Mouse (Mus musculus): Measurements from ENCODE around the gene Msmb.
"Not testable (repeated sequence)": the region's sequence is repeated elsewhere in the genome, so short reads cannot be mapped to it uniquely, and the experiment has no call there.

The Msmb gene

GRCm38 (mm10) chr14:32146578-32146977, 4.8 kb downstream of the Msmb start:
- DNase-seq, result no peak

- no peak for DNase-seq
Observed at GRCm38 (mm10) chr14:32150872-32151271, 9.0 kb downstream of the Msmb start.

GRCm38 (mm10) chr14:32152243-32152965, 10.6 kb downstream of the Msmb start:
- DNase-seq, result no peak

- DNase-seq, result no peak
Observed at GRCm38 (mm10) chr14:32153156-32153555, 11.3 kb downstream of the Msmb start.

GRCm38 (mm10) chr14:32154758-32155157, 12.9 kb downstream of the Msmb start:
- DNase-seq, result no peak

- peak; percentile 56 for DNase-seq
Observed at GRCm38 (mm10) chr14:32159150-32159670, 17.4 kb downstream of the Msmb start.

GRCm38 (mm10) chr14:32159690-32160246, 17.9 kb downstream of the Msmb start, which contains the start of gene Ncoa4:
Ncoa4 (plus strand) TSS chr14:32159865.
- DNase-seq, result peak; percentile 100

- no peak for DNase-seq
Observed at GRCm38 (mm10) chr14:32160563-32160962, 18.7 kb downstream of the Msmb start.

GRCm38 (mm10) chr14:32161090-32161885, 19.5 kb downstream of the Msmb start:
- DNase-seq, result no peak

- no peak for DNase-seq
Observed at GRCm38 (mm10) chr14:32162231-32162630, 20.4 kb downstream of the Msmb start.

- DNase-seq, result no peak
Observed at GRCm38 (mm10) chr14:32163203-32163888, 21.5 kb downstream of the Msmb start.

GRCm38 (mm10) chr14:32164173-32165051, 22.6 kb downstream of the Msmb start:
- peak; percentile 44 for DNase-seq

- DNase-seq, result peak; percentile 94
Observed at GRCm38 (mm10) chr14:32165278-32166061, 23.6 kb downstream of the Msmb start.

- DNase-seq, result no peak
Observed at GRCm38 (mm10) chr14:32166062-32166441, 24.2 kb downstream of the Msmb start.

GRCm38 (mm10) chr14:32166840-32167239, 25.0 kb downstream of the Msmb start:
- DNase-seq, result peak; percentile 30

GRCm38 (mm10) chr14:32167326-32167725, 25.5 kb downstream of the Msmb start:
- no peak for DNase-seq

GRCm38 (mm10) chr14:32168653-32169231, 26.9 kb downstream of the Msmb start:
- no peak for DNase-seq

GRCm38 (mm10) chr14:32170137-32170536, 28.3 kb downstream of the Msmb start:
- DNase-seq, result no peak

GRCm38 (mm10) chr14:32175310-32175709, 33.5 kb downstream of the Msmb start:
- no peak for DNase-seq

GRCm38 (mm10) chr14:32176590-32176989, 34.8 kb downstream of the Msmb start:
- DNase-seq, result not testable (repeated sequence)
